Mouse (Mus musculus): ENCODE measurements around the gene Pdzrn3.

GRCm38 (mm10) chr6:101354887-101355286 lies 22.8 kb downstream of the Pdzrn3 start:
- TF ChIP-seq POLR2A (IDR thresholded peaks at IDR 0.05; ENCODE audit: control insufficient read depth, extremely low read depth, insufficient read depth, low read length, poor library complexity) (no peak), CTCF (IDR thresholded peaks at IDR 0.05; ENCODE audit: borderline replicate concordance, control insufficient read depth, extremely low read depth, insufficient read depth, low read length, poor library complexity) (no peak)
